Mouse (Mus musculus) liver (tissue): ENCODE data around the gene Tmem9.

Source experiments
- DNase-seq: peaks from one replicate; pipeline ENCODE4 v3.0.0-alpha.2; 2020; ENCODE audit warnings: mixed read lengths

Tmem9 gene

GRCm38 (mm10) chr1:136007211-136008158, at the start of gene Tmem9:
Gene Tmem9, plus strand, starts transcription at chr1:136008150.
- peak; percentile 94 for DNase-seq

- no peak for DNase-seq
Measured at GRCm38 (mm10) chr1:135958483-135958882, 49.5 kb upstream of the Tmem9 start.

GRCm38 (mm10) chr1:135963177-135963576, 44.8 kb upstream of the Tmem9 start:
- DNase-seq, result no peak

- DNase-seq, result no peak
Measured at GRCm38 (mm10) chr1:135964561-135964960, 43.4 kb upstream of the Tmem9 start.

- DNase-seq, result no peak
Measured at GRCm38 (mm10) chr1:135967739-135968138, 40.2 kb upstream of the Tmem9 start.

GRCm38 (mm10) chr1:135970486-135970885, 37.5 kb upstream of the Tmem9 start:
- no peak for DNase-seq

GRCm38 (mm10) chr1:135972576-135972975, 35.4 kb upstream of the Tmem9 start:
- no peak for DNase-seq

- no peak for DNase-seq
Measured at GRCm38 (mm10) chr1:135984105-135984504, 23.8 kb upstream of the Tmem9 start.

GRCm38 (mm10) chr1:135989876-135990275, 18.1 kb upstream of the Tmem9 start:
- no peak for DNase-seq

GRCm38 (mm10) chr1:135993470-135993869, 14.5 kb upstream of the Tmem9 start:
- DNase-seq, result no peak

- no peak for DNase-seq
Measured at GRCm38 (mm10) chr1:135997537-135997936, 10.4 kb upstream of the Tmem9 start.

GRCm38 (mm10) chr1:135999720-136000287, 8.1 kb upstream of the Tmem9 start:
- DNase-seq, result no peak

GRCm38 (mm10) chr1:136001438-136001837, 6.5 kb upstream of the Tmem9 start:
- no peak for DNase-seq

- DNase-seq, result no peak
Measured at GRCm38 (mm10) chr1:136006292-136006748, 1.6 kb upstream of the Tmem9 start, which contains the start of gene Igfn1. Gene Igfn1, minus strand, starts transcription at chr1:136006342.

GRCm38 (mm10) chr1:136008159-136008533, 196 bp downstream of the Tmem9 start:
- no peak for DNase-seq

- DNase-seq, result no peak
Measured at GRCm38 (mm10) chr1:136010247-136010646, 2.3 kb downstream of the Tmem9 start.

GRCm38 (mm10) chr1:136013513-136013912, 5.6 kb downstream of the Tmem9 start:
- peak; percentile 57 for DNase-seq

- DNase-seq, result peak; percentile 70
Measured at GRCm38 (mm10) chr1:136014796-136015502, 7.0 kb downstream of the Tmem9 start.

- DNase-seq, result peak; percentile 32
Measured at GRCm38 (mm10) chr1:136017307-136017706, 9.4 kb downstream of the Tmem9 start.

- peak; percentile 95 for DNase-seq
Measured at GRCm38 (mm10) chr1:136017907-136018313, 10.0 kb downstream of the Tmem9 start.

GRCm38 (mm10) chr1:136018390-136019189, 10.6 kb downstream of the Tmem9 start:
- peak; percentile 84 for DNase-seq

GRCm38 (mm10) chr1:136030201-136030600, 22.3 kb downstream of the Tmem9 start:
- no peak for DNase-seq
